In genomic region chr13:3563953-3564352, GRCm38 (mm10) we compare ENCODE assay signal across 23 mouse cellular contexts. TPM values are rescaled to one million over a fixed set of nuclear protein-coding genes. Genes with fewer than 3 reads are reported as not detected.
DNase-seq lines count a peak whose midpoint lies in the region; ATAC-seq and TF ChIP-seq lines count a peak whose summit lies in the region.
"Had no signal": no experiment of that assay in that cellular context is flagged by ENCODE, and none has a peak within 500 bp of the region (broad histone marks: within the 10 kb centered on the region; RNA-seq: fewer than 3 reads in every experiment).

No protein-coding gene starts in this region.

- H3K36me3 ChIP-seq in C2C12 (ENCODE audit: control insufficient read depth, insufficient read depth), result peaks cover 79% of the 10 kb centered on the region

- no peaks in the 10 kb centered on the region for H3K79me2 ChIP-seq in C2C12 (ENCODE audit: control insufficient read depth, insufficient read depth)

- peak; percentile 62 for DNase-seq in 3T3-L1 (ENCODE audit: low read depth, low spot score)
- DNase-seq in yolk sac, embryonic 10.5 days (ENCODE audit: low spot score), result peak; percentile 25
- DNase-seq in c-Kit-positive CD71-positive TER-119-positive erythroid progenitor cells, embryonic 14.5 days (ENCODE audit: low spot score), result no peak
- no peak for DNase-seq in thymus, adult 18-20 months
- DNase-seq: adrenal gland, postnatal 14 days; cerebellum, adult 18-20 months; cerebellum, adult 9-11 months; cerebellum, postnatal 36 days; gastrocnemius, postnatal 36 days; heart, adult 18-20 months; heart, postnatal 10 days; heart, postnatal 4 days had no signal

- no peaks in the 10 kb centered on the region for H3K27me3 ChIP-seq in C2C12 (ENCODE audit: control insufficient read depth, insufficient read depth, insufficient read length)
- H3K27me3 ChIP-seq: forebrain, embryonic 15.5 days; hindbrain, embryonic 12.5 days; Patski had no signal

- TF ChIP-seq CTCF in C2C12 (IDR thresholded peaks at IDR 0.05; ENCODE audit: control insufficient read depth, insufficient read depth, insufficient read length), result no peak

- H3K79me3 ChIP-seq in C2C12 (ENCODE audit: low read depth), result peaks cover 4% of the 10 kb centered on the region

- peak; percentile 75 for ATAC-seq in granulocyte monocyte progenitor cell, adult 5-6 weeks (replicated peaks; ENCODE audit: poor library complexity, severe bottlenecking)
- no peak for ATAC-seq in erythroblast, adult 5-6 weeks (replicated peaks; ENCODE audit: low FRiP score, poor library complexity, severe bottlenecking)
- ATAC-seq: forebrain, embryonic 15.5 days; hindbrain, postnatal 0 days; Patski had no signal

- H3ac ChIP-seq in C2C12 (ENCODE audit: control insufficient read depth, insufficient read length, low read depth), result no peak overlapping the region

- no peak overlapping the region for H3K4me3 ChIP-seq in C2C12 (ENCODE audit: insufficient read depth, poor library complexity, severe bottlenecking)
- H3K4me3 ChIP-seq: embryonic facial prominence, embryonic 10.5 days; erythroblast, embryonic 14.5 days; forebrain, embryonic 10.5 days; forebrain, embryonic 15.5 days; heart, embryonic 10.5 days; hindbrain, embryonic 12.5 days had no signal

TF ChIP-seq in C2C12, 6 proteins besides CTCF, POLR2A, EP300 and RAD21:
- TF ChIP-seq FOSL1 (IDR thresholded peaks at IDR 0.05; ENCODE audit: insufficient read depth, low read length, poor library complexity, severe bottlenecking) (peak; percentile 16), CEBPB (IDR thresholded peaks at IDR 0.05; ENCODE audit: low read depth) (peak; percentile 89), MYOD1 (IDR thresholded peaks at IDR 0.05; ENCODE audit: control insufficient read depth, insufficient read length, low read depth) (peak; percentile 93), MYOG (IDR thresholded peaks at IDR 0.05; ENCODE audit: control insufficient read depth, extremely low read depth, insufficient read length) (no peak), USF1 (IDR thresholded peaks at IDR 0.05; ENCODE audit: low read depth) (peak; percentile 5), MAX (IDR thresholded peaks at IDR 0.05) (no peak)

RNA-seq across cellular contexts. Expression of gene Gdi2, which starts 26.1 kb away (rescaled TPM):
- polyA plus RNA-seq in C2C12 (2012; fragmentation: generic; extraction: Trizol), result 283 TPM
- 417 and 471 TPM in 2 replicates for total RNA-seq in granulocyte monocyte progenitor cell, adult 5-6 weeks (2014; fragmentation: Nextera tagmentation)
- total RNA-seq in granulocyte monocyte progenitor cell, adult 5-6 weeks (2017), result 523 and 552 TPM in 2 replicates
- total RNA-seq in erythroblast, adult 5-6 weeks (2015; ENCODE audit: low replicate concordance), result 130 and 147 TPM in 2 replicates
- 125 and 139 TPM in 2 replicates for total RNA-seq in erythroblast, adult 5-6 weeks (2017; ENCODE audit: low replicate concordance)

RNA-seq across cellular contexts. Expression of gene Fam208b, which starts 47.0 kb away (rescaled TPM):
- 3.7 TPM for polyA plus RNA-seq in C2C12 (2012; fragmentation: generic; extraction: Trizol)
- total RNA-seq in granulocyte monocyte progenitor cell, adult 5-6 weeks (2014; fragmentation: Nextera tagmentation), result 44.0 and 52.0 TPM in 2 replicates
- total RNA-seq in granulocyte monocyte progenitor cell, adult 5-6 weeks (2017), result 31.9 and 34.1 TPM in 2 replicates
- 12.7 and 34.0 TPM in 2 replicates for total RNA-seq in erythroblast, adult 5-6 weeks (2015; ENCODE audit: low replicate concordance)
- 9.8 and 13.7 TPM in 2 replicates for total RNA-seq in erythroblast, adult 5-6 weeks (2017; ENCODE audit: low replicate concordance)

Comparison
In these comparisons a context has a peak if more than half of its experiments do, and no peak if none do; other contexts are left out.
1. DNase-seq: peak in 3T3-L1 (single experiment) and yolk sac, embryonic 10.5 days (single experiment); none in c-Kit-positive CD71-positive TER-119-positive erythroid progenitor cells, embryonic 14.5 days (single experiment) and thymus, adult 18-20 months (0 of 2).